Mouse (Mus musculus) hindbrain, embryonic 15.5 days (tissue): Measurements from ENCODE around the gene Selenof. TPM values are rescaled to one million over a fixed set of nuclear protein-coding genes. Genes with fewer than 3 reads are reported as not detected.
A peak's percentile ranks its signal among the peaks of the same experiment; 100 is the strongest.

Experiments
- ATAC-seq: fragments of 200-750 bp; cut with Nextera tagmentation; 2 replicates; pipeline ENCODE4 v1.8.0; 2017; ENCODE audit warnings: low read depth, moderate number of reproducible peaks, moderate TSS enrichment; ENCODE audit not compliant: low FRiP score
- H3K27ac ChIP-seq: fragments of 300-500 bp; sonication (generic); replicated peaks from 2 replicates; pipeline ENCODE4 v1.5.1; 2015; ENCODE audit warnings: mild to moderate bottlenecking, inconsistent platforms
- H3K27me3 ChIP-seq: fragments of 300-500 bp; sonication (generic); 2 replicates; pipeline ENCODE4 v1.6.1; 2015; ENCODE audit warnings: control low read depth, inconsistent platforms
- H3K36me3 ChIP-seq: fragments of 300-500 bp; sonication (generic); 2 replicates; pipeline ENCODE4 v1.6.1; 2015; ENCODE audit warnings: control low read depth, inconsistent platforms
- H3K4me1 ChIP-seq: fragments of 300-500 bp; sonication (generic); replicated peaks from 2 replicates; pipeline ENCODE4 v1.6.1; 2015; ENCODE audit warnings: control low read depth, inconsistent platforms
- H3K4me2 ChIP-seq: fragments of 300-500 bp; sonication (generic); 2 replicates; pipeline ENCODE4 v1.6.1; 2015; ENCODE audit warnings: moderate library complexity, mild to moderate bottlenecking, inconsistent platforms
- H3K4me3 ChIP-seq: fragments of 300-500 bp; sonication (generic); 2 replicates; pipeline ENCODE4 v1.5.1; 2015; ENCODE audit warnings: mild to moderate bottlenecking, inconsistent platforms
- H3K9ac ChIP-seq: fragments of 300-500 bp; sonication (generic); 2 replicates; pipeline ENCODE4 v1.6.1; 2015; ENCODE audit warnings: inconsistent platforms
- H3K9me3 ChIP-seq: fragments of 300-500 bp; sonication (generic); 2 replicates; pipeline ENCODE4 v1.6.1; 2016; ENCODE audit warnings: control low read depth, inconsistent platforms
- WGBS: fragments of 180-500 bp; shearing (Covaris S2); methylation state at CpG from one replicate; pipeline ENCODE4 v1.1.7; 2015; 5-methylcytosine and 5-hydroxymethylcytosine counted together
- polyA plus RNA-seq: library from polyadenylated mRNA; unstranded; fragments of >200 nt; fragmentation: Nextera tagmentation; extraction: Ambion mirVana; gene quantifications from 2 replicates; pipeline ENCODE4 v1.2.1, GENCODE M21; 2015

The Selenof gene
- polyA plus RNA-seq, 1 experiment from 2014 or later, result 541 TPM

- ATAC-seq, result no peak
- Histone ChIP-seq H3K27me3 (no peaks in the 10 kb centered on the region), H3K4me2 (no peak overlapping the region), H3K9me3 (no peaks in the 10 kb centered on the region), H3K36me3 (no peaks in the 10 kb centered on the region), H3K9ac (no peak overlapping the region), H3K4me3 (no peak overlapping the region), H3K4me1 (peaks cover 20% of the 10 kb centered on the region), H3K27ac (no peak overlapping the region)
- WGBS, result 85% methylated on average over 7 of the region's 7 CpGs
These were observed 21.8 kb upstream of the Selenof start for GRCm38 (mm10) chr3:144548186-144548845.

- 93% methylated on average over 5 of the region's 5 CpGs for WGBS
- H3K4me2 ChIP-seq, result no peak overlapping the region
- H3K36me3 ChIP-seq, result no peaks in the 10 kb centered on the region
- H3K27ac ChIP-seq, result no peak overlapping the region
- H3K4me3 ChIP-seq, result no peak overlapping the region
- H3K9ac ChIP-seq, result no peak overlapping the region
- H3K9me3 ChIP-seq, result no peaks in the 10 kb centered on the region
- H3K27me3 ChIP-seq, result no peaks in the 10 kb centered on the region
- H3K4me1 ChIP-seq, result peaks cover 28% of the 10 kb centered on the region
- no peak for ATAC-seq
These were observed 20.1 kb upstream of the Selenof start for GRCm38 (mm10) chr3:144550036-144550435.

DNA sequence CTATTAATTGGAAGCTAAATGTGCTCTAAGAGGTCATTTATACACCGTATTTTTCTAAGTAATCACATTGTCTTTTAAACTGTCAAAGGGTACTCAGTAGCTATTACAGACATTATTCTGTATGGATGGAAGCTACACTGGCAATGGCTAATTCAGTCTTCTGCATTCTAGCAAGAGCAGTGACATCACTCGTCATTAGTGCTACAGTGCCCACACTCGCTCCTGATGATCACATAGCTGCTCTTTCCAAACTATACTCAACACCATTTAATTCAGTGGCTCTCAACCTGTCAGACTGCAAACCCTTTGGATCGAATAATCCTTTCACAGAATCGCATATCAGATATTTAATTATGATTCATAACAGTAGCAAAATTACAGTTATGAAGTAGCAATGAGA is 19.4 kb upstream of the Selenof start:
- no peak for ATAC-seq
- no peak overlapping the region for H3K27ac ChIP-seq

GRCm38 (mm10) chr3:144551416-144551815 is 18.7 kb upstream of the Selenof start:
- 70% methylated on average over 4 of the region's 4 CpGs for WGBS
- H3K36me3 ChIP-seq, result no peaks in the 10 kb centered on the region
- H3K4me3 ChIP-seq, result no peak overlapping the region
- H3K9me3 ChIP-seq, result no peaks in the 10 kb centered on the region
- H3K27me3 ChIP-seq, result no peaks in the 10 kb centered on the region
- H3K4me1 ChIP-seq, result peaks cover 21% of the 10 kb centered on the region
- H3K9ac ChIP-seq, result no peak overlapping the region
- no peak overlapping the region for H3K27ac ChIP-seq
- no peak overlapping the region for H3K4me2 ChIP-seq
- ATAC-seq, result no peak

More for the DNA sequence above, 19.4 kb upstream of the Selenof start:
- Histone ChIP-seq H3K4me1 (peaks cover 22% of the 10 kb centered on the region), H3K9me3 (no peaks in the 10 kb centered on the region), H3K4me2 (no peak overlapping the region), H3K27me3 (no peaks in the 10 kb centered on the region), H3K36me3 (no peaks in the 10 kb centered on the region), H3K4me3 (no peak overlapping the region), H3K9ac (no peak overlapping the region)
- WGBS, result 80% methylated on average over 5 of the region's 5 CpGs

DNA sequence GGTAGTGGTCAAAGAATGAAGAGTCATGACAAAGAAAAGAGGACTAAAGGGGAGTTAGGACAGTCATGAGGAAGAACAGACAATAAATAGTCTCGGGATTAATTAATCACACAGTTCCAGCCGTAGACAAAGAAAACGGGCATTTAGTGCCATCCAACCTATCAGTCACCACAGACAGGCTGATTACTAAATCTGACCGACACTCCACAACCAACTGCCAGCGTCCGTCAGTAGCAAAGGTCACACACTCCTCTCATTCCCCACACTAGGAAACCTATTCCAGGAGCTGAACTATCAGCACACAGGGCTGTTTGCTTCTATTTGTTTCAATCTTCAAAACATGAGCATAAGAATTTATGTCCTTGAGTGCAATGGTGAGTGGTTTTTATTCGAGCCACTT is 16.2 kb upstream of the Selenof start:
- Histone ChIP-seq H3K4me1 (peaks cover 38% of the 10 kb centered on the region), H3K4me2 (no peak overlapping the region), H3K27ac (no peak overlapping the region), H3K9me3 (no peaks in the 10 kb centered on the region), H3K9ac (no peak overlapping the region), H3K36me3 (no peaks in the 10 kb centered on the region), H3K27me3 (no peaks in the 10 kb centered on the region), H3K4me3 (no peak overlapping the region)
- ATAC-seq, result no peak
- WGBS, result 29% methylated on average over 7 of the region's 7 CpGs

GRCm38 (mm10) chr3:144554503-144554902 is 15.6 kb upstream of the Selenof start:
- Histone ChIP-seq H3K36me3 (no peaks in the 10 kb centered on the region), H3K9me3 (no peaks in the 10 kb centered on the region), H3K4me2 (no peak overlapping the region), H3K4me3 (no peak overlapping the region), H3K27me3 (no peaks in the 10 kb centered on the region), H3K4me1 (peaks cover 40% of the 10 kb centered on the region), H3K27ac (no peak overlapping the region), H3K9ac (no peak overlapping the region)
- ATAC-seq, result no peak
- WGBS, result 59% methylated on average over 9 of the region's 9 CpGs

DNA sequence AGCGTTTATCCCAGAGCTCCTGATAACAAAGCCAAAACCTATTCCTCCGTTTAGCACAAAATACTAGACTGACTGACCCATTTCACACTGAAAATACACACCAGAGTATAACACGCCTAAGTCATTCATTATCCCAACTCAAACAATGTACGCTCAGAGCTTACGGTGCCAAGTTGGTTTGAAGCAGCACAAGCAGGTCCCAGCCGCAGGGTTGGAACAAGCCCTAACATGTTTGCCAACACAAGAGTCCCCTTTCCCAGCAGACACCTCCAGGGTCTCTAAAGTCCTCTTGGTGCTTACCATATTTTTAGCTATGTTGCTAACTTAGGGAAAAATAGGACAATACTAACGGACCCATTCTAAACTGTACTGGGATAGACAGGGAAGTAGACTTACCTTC is 15.0 kb upstream of the Selenof start:
- H3K27me3 ChIP-seq, result no peaks in the 10 kb centered on the region
- WGBS, result 73% methylated on average over 7 of the region's 7 CpGs
- no peak for ATAC-seq
- H3K4me2 ChIP-seq, result no peak overlapping the region
- no peak overlapping the region for H3K9ac ChIP-seq
- H3K9me3 ChIP-seq, result no peaks in the 10 kb centered on the region
- peaks cover 41% of the 10 kb centered on the region for H3K4me1 ChIP-seq
- no peaks in the 10 kb centered on the region for H3K36me3 ChIP-seq
- no peak overlapping the region for H3K4me3 ChIP-seq
- H3K27ac ChIP-seq, result no peak overlapping the region

- H3K4me3 ChIP-seq, result peak overlapping the region; percentile 4; the same call in 1 of the 2 replicates
- H3K4me2 ChIP-seq, result peak overlapping the region; percentile 45
- no peaks in the 10 kb centered on the region for H3K27me3 ChIP-seq
- H3K27ac ChIP-seq, result no peak overlapping the region
- H3K9ac ChIP-seq, result no peak overlapping the region
- H3K9me3 ChIP-seq, result no peaks in the 10 kb centered on the region
- peaks cover 35% of the 10 kb centered on the region for H3K4me1 ChIP-seq
- no peaks in the 10 kb centered on the region for H3K36me3 ChIP-seq
- peak; percentile 33; the same call in 1 of the 2 replicates for ATAC-seq
- WGBS, result 5% methylated on average over 16 of the region's 16 CpGs
These were observed 13.3 kb upstream of the Selenof start for GRCm38 (mm10) chr3:144556625-144557324.

- Histone ChIP-seq H3K4me2 (no peak overlapping the region), H3K36me3 (no peaks in the 10 kb centered on the region), H3K9ac (no peak overlapping the region), H3K4me3 (no peak overlapping the region), H3K27ac (no peak overlapping the region), H3K9me3 (no peaks in the 10 kb centered on the region), H3K27me3 (no peaks in the 10 kb centered on the region), H3K4me1 (peaks cover 35% of the 10 kb centered on the region)
- 44% methylated on average over 5 of the region's 5 CpGs for WGBS
- no peak for ATAC-seq
These were observed 11.8 kb upstream of the Selenof start for GRCm38 (mm10) chr3:144558274-144558673.

DNA sequence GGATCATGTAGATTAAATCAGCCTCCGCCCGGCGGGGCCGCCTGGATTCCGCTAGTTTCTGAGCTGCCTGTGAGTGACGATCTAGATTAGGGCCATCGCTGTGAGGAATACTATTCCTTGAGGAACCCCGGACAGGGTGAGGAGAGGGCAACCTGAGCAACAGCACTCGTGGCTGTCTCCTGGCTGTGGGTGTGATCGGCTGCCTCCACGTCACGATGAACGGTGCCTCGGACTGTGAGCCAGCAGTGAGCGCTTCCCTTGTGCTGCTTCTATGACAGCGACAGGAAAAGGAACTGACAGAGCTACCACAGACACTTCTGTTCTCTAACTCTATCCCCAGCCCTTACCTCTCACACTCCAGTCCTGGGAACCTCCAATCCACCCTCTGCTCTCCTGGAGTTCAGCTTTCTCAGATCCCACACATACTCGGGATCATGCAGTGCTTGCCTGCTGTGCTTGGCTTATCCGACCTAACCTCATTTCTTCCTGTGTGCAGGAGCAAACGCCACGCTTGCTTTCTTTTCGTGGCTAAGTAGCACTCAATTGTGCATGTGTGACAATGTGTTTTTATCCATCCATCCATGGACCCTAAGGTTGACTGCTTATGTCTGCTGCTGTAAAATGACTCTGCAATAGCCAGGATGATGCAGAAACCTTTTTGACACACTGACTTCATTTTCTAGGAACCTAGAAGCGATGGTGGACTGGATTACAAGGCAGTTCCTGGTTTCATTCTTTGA is 8.4 kb upstream of the Selenof start:
- Histone ChIP-seq H3K27me3 (no peaks in the 10 kb centered on the region), H3K9me3 (no peaks in the 10 kb centered on the region), H3K9ac (no peak overlapping the region), H3K27ac (no peak overlapping the region), H3K36me3 (no peaks in the 10 kb centered on the region), H3K4me3 (no peak overlapping the region), H3K4me1 (peaks cover 19% of the 10 kb centered on the region), H3K4me2 (no peak overlapping the region)
- WGBS, result 74% methylated on average over 22 of the region's 22 CpGs
- ATAC-seq, result no peak

GRCm38 (mm10) chr3:144563916-144564315 is 6.2 kb upstream of the Selenof start:
- peaks cover 23% of the 10 kb centered on the region for H3K4me1 ChIP-seq
- no peaks in the 10 kb centered on the region for H3K36me3 ChIP-seq
- H3K4me3 ChIP-seq, result no peak overlapping the region
- no peak overlapping the region for H3K27ac ChIP-seq
- H3K9ac ChIP-seq, result no peak overlapping the region
- no peaks in the 10 kb centered on the region for H3K9me3 ChIP-seq
- ATAC-seq, result no peak
- H3K4me2 ChIP-seq, result no peak overlapping the region
- 85% methylated on average over 7 of the region's 7 CpGs for WGBS
- H3K27me3 ChIP-seq, result no peaks in the 10 kb centered on the region

GRCm38 (mm10) chr3:144565212-144565611 is 4.9 kb upstream of the Selenof start:
- Histone ChIP-seq H3K4me1 (peaks cover 22% of the 10 kb centered on the region), H3K9me3 (no peaks in the 10 kb centered on the region), H3K4me3 (no peak overlapping the region), H3K9ac (no peak overlapping the region), H3K36me3 (no peaks in the 10 kb centered on the region), H3K4me2 (no peak overlapping the region), H3K27me3 (no peaks in the 10 kb centered on the region), H3K27ac (no peak overlapping the region)
- WGBS, result 89% methylated on average over 7 of the region's 7 CpGs
- no peak for ATAC-seq
